Mouse (Mus musculus) small intestine, adult 10 weeks (tissue): ENCODE measurements around the gene Emc9. TPM values are rescaled to one million over a fixed set of nuclear protein-coding genes. Genes with fewer than 3 reads are reported as not detected.

Experiments used
- polyA plus RNA-seq: library from polyadenylated mRNA; stranded (reverse); fragments of 350-450 nt; fragmentation: Illumina TruSeq; extraction: RNeasy Lipid Tissue Mini Kit (QIAGEN cat#74804); gene quantifications from one replicate; pipeline ENCODE4 v1.2.3, GENCODE M21; 2014; ENCODE audit warnings: low replicate concordance

Gene Emc9
- 10.6 TPM for polyA plus RNA-seq

DNA sequence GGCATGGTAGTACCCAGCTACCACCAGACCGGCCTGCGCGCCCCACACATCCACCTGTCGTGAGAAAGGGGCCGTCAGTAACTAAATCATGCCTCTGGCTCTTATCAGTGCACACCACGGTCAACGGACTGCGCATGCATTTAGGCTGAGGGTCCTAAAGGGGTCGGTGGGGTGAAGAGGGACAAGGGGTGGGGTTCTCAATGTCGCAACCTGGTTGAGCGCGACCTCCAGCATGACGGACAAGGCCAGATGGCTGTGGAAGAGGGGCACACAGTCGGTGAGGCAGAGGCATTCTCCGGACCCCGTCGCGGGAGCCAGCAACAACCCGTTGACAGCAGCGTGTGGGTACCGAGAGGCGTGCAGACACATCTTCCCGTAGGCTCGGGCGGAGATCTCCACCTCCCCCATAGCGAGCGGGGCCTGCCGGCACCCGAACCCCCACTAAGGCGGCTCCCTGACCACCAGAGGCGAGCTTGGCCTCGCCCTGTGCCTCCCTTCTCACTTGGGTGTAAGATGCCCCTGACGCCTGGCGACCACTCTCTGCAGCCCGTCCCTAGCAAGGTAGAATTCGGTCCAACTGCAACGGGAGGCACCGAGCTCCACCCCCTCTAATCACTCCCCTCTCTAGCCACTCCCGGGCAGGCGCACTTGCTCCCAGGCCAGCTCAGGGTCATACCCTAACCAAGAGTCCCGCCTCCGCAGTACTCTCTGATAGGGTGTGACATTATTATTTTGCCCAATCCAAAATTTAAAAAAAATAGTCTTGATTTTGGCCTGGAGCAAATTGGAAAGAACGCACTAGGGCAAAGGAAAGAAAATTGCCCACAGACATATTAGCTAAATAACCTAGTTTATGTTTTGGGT, at the start of gene Emc9:
Emc9 (minus strand) TSS at position 601 of the 864 bp plus-strand sequence.

DNA sequence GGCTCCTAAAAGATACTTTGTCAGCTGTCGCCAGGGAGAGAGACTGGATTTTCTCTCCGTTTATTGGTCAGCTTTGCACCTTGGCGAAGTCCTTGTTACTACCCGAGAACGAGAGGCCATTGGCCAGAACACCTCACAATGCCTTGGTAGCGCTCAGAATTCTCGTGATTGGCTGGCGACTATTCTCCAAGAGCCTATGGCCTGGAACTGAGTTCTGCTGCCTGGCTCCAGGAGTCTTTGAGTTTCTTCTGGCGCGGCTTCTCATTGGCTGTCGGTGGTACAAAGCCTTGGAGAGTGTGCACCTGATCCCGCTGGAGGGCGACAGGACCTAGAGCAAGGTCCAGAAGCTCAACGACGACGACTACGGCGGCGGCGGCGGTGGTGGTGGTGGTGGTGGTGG, 32.7 kb upstream of the Emc9 start, which contains the start of gene Rec8:
Rec8 (plus strand) TSS at position 216 of the 400 bp plus-strand sequence.

GRCm38 (mm10) chr14:55603271-55603632, 18.1 kb upstream of the Emc9 start, which contains the start of gene Irf9:
Irf9 (plus strand) TSS chr14:55603571.

DNA sequence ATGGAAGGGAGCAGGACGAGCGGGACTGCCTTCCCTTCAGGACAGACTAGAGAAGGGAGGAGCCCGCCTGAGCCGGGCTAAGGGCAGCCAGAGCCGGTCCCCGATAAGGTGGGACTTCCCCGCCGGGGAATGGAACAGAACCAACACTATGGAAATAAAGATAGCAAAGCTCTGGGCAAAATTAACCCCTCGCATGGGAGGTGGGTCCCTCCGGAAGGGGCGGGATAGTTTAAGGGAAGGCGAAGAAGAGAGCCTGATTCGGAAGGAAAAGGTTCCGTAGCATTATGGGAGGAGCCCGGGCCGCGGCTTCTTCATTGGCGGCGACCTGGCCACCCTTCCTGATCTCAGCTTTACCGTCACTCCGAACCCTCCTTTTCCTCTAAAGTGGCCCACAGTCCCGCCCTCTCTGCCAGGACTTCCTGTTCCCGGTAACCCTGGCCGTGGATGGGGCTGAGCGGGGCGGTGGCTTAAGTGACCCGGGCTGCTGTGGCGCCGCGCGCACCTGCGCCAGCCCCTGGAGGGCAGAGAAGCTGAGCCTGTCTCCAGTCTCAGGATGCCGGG, 6.3 kb upstream of the Emc9 start, which contains the start of gene Rnf31:
Rnf31 (plus strand) TSS at position 378 of the 561 bp plus-strand sequence.

GRCm38 (mm10) chr14:55590748-55591330, 5.7 kb upstream of the Emc9 start, which contains the start of gene Psme2:
Psme2 (minus strand) TSS chr14:55591113.

DNA sequence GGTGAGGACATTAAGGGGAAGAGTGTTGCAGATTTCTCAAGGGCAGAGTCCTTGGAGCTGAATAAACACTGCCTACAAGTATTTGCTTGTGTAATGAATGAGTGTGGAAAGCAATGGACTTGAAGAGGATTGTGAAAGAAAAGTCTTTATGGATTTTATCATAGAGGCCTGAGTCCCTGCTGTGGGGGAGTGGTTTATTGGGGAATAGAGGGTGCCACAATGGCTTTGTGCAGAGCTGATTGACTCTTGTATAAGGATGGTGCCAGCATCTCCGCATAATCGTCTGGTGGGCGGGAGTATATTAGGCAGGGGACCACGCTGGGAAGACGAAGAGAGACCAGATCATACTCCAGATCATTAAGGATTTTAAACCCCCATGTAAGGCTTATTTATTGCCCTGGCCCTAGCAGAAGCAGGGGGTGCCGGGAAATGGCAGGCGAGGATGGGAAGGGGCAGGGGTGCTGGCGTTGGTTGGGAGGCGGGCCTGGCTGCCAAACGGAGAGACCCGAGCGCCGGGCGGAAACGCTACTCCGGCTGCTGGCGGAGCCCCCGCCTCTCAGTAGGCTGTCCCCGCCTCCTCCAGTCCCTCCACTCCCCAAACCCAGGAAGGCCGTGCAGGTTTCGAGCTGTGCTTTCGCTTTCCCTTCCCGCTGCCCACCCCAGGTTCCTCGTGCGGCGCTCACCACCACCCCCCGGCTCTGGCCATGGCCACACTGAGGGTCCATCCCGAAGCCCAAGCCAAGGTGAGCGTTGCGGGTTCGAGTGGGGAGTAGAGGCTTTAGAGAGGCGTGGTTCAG, 7.0 kb downstream of the Emc9 start, which contains the start of gene Psme1:
Psme1 (plus strand) TSS at position 253 of the 797 bp plus-strand sequence.

DNA sequence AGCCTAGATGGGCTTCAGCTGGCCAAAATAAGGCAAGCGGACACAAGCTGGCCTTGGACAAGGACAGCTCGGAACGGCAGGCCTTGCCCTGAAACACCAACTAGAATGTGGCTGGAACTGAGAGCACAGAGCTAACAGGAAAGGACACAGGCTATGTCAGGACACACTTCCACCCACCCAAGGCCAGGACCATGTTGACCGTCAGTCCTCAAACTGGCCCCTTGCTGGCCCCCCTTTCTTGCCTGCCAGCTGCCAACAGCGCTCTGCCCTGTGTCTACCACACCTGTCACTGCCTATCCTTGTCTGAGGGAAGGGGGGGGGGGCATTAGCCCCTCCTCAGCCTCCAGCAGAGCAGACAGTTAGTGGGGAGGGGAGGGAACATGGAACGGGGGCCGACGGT, 9.8 kb downstream of the Emc9 start, which contains the start of gene Fitm1:
Fitm1 (plus strand) TSS at position 316 of the 400 bp plus-strand sequence.

GRCm38 (mm10) chr14:55560202-55561073, 24.7 kb downstream of the Emc9 start, which contains the start of gene A730061H03Rik:
A730061H03Rik (minus strand) TSS chr14:55560406.

GRCm38 (mm10) chr14:55559799-55560201, 25.3 kb downstream of the Emc9 start, which contains the start of gene Dcaf11:
Dcaf11 (plus strand) TSS chr14:55560006.

DNA sequence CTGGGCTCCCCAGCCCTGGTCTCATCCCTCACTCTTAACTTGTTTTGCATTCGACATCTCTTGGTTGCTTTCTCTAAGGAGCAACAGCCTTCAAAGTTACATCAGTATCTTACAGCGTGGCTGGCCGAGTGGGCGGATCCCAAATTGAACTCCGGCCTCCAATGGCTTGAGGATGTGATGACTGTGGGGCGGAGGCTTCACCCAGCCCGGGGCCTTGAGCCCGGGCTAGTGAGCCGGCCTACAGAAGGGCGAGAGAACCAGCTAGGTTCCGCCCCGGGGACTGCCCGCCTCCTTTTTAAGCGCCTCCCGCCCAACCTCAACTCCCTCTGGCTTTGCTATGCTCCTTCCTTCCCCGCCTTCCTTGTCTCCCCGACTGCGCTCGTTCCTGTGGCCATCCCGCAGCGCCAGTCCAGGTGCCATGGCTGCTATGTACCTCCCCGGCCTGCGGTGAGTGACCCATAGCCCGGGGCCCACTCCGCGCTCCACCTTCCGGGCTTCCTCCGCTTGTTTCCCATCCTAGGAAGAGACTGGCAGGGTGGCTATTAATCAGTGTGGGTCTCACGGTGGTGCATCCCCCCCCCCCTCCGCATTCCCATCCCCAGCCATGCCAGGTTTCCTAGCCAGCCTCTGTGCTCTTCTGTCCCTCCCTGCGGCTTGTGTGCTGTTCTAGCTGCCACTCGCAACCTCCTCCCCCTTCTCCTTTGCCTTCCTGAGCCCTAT, 44.9 kb downstream of the Emc9 start, which contains the start of gene Pck2:
Pck2 (plus strand) TSS at position 200 of the 720 bp plus-strand sequence.

Other genes with a start within 250 kb of the Emc9 start
- gene Dhrs4, start 106.5 kb downstream of the Emc9 start, polyA plus RNA-seq = 120 TPM
- gene Carmil3, start 94.7 kb downstream of the Emc9 start, polyA plus RNA-seq = not detected
- gene Cpne6, start 74.9 kb downstream of the Emc9 start, polyA plus RNA-seq = not detected
- not detected for gene Nrl, start 60.3 kb downstream of the Emc9 start, polyA plus RNA-seq
- gene Pck2, start 45.0 kb downstream of the Emc9 start, polyA plus RNA-seq = 3.2 TPM
- gene Dcaf11, start 25.3 kb downstream of the Emc9 start, polyA plus RNA-seq = 15.6 TPM
- gene A730061H03Rik, start 24.9 kb downstream of the Emc9 start, polyA plus RNA-seq = not detected
- gene Fitm1, start 9.7 kb downstream of the Emc9 start, polyA plus RNA-seq = not detected
- 223 TPM for gene Psme1, start 7.2 kb downstream of the Emc9 start, polyA plus RNA-seq
- 276 TPM for gene Psme2, start 5.8 kb upstream of the Emc9 start, polyA plus RNA-seq
- 4.8 TPM for gene Rnf31, start 6.4 kb upstream of the Emc9 start, polyA plus RNA-seq
- 60.3 TPM for gene Irf9, start 18.3 kb upstream of the Emc9 start, polyA plus RNA-seq
- gene Rec8, start 32.7 kb upstream of the Emc9 start, polyA plus RNA-seq = 2.0 TPM
- 1.1 TPM for gene Ipo4, start 50.7 kb upstream of the Emc9 start, polyA plus RNA-seq
- 0.89 TPM for gene Gm49378, start 52.6 kb upstream of the Emc9 start, polyA plus RNA-seq
- 46.5 TPM for gene Tm9sf1, start 58.5 kb upstream of the Emc9 start, polyA plus RNA-seq
- not detected for gene Tssk4, start 64.9 kb upstream of the Emc9 start, polyA plus RNA-seq
- 29.1 TPM for gene Mdp1, start 75.2 kb upstream of the Emc9 start, polyA plus RNA-seq
- 19.7 TPM for gene Gmpr2, start 86.6 kb upstream of the Emc9 start, polyA plus RNA-seq
- 16.8 TPM for gene Nedd8, start 86.8 kb upstream of the Emc9 start, polyA plus RNA-seq
- gene Tinf2, start 96.5 kb upstream of the Emc9 start, polyA plus RNA-seq = 15.6 TPM
- gene Tgm1, start 128.6 kb upstream of the Emc9 start, polyA plus RNA-seq = not detected
- gene Rabggta, start 137.0 kb upstream of the Emc9 start, polyA plus RNA-seq = 0.33 TPM
- gene Dhrs1, start 160.4 kb upstream of the Emc9 start, polyA plus RNA-seq = 110 TPM
- 4.2 TPM for gene Nop9, start 160.4 kb upstream of the Emc9 start, polyA plus RNA-seq
- 9.8 TPM for gene Cideb, start 173.2 kb upstream of the Emc9 start, polyA plus RNA-seq
- 3.6 TPM for gene Ltb4r2, start 176.1 kb upstream of the Emc9 start, polyA plus RNA-seq
- gene Ltb4r1, start 180.7 kb upstream of the Emc9 start, polyA plus RNA-seq = not detected
- gene Adcy4, start 198.8 kb upstream of the Emc9 start, polyA plus RNA-seq = 0.15 TPM
- 1.9 TPM for gene Ripk3, start 203.6 kb upstream of the Emc9 start, polyA plus RNA-seq
- gene Nfatc4, start 237.8 kb upstream of the Emc9 start, polyA plus RNA-seq = 0.52 TPM